Mouse (Mus musculus): ENCODE results near the gene Kiss1r. TPM values are rescaled to one million over a fixed set of nuclear protein-coding genes. Genes with fewer than 3 reads are reported as not detected.

The Kiss1r gene
- polyA plus RNA-seq, 1 experiment from 2014 or later = 0.45 TPM

Other genes with a start within 250 kb of the Kiss1r start
- gene Tpgs1, start 247.6 kb upstream of the Kiss1r start, polyA plus RNA-seq (2016; fragmentation: Nextera tagmentation; extraction: Ambion mirVana) = 41.9 and 46.0 TPM in 2 replicates
- gene Cdc34, start 234.8 kb upstream of the Kiss1r start, polyA plus RNA-seq (2016; fragmentation: Nextera tagmentation; extraction: Ambion mirVana) = 151 and 152 TPM in 2 replicates
- gene Gzmm, start 228.0 kb upstream of the Kiss1r start, polyA plus RNA-seq (2016; fragmentation: Nextera tagmentation; extraction: Ambion mirVana) = 0.78 and 0.83 TPM in 2 replicates
- 1,289 and 1,310 TPM in 2 replicates for gene Bsg, start 212.5 kb upstream of the Kiss1r start, polyA plus RNA-seq (2016; fragmentation: Nextera tagmentation; extraction: Ambion mirVana)
- not detected in 2 replicates for gene Hcn2, start 200.3 kb upstream of the Kiss1r start, polyA plus RNA-seq (2016; fragmentation: Nextera tagmentation; extraction: Ambion mirVana)
- 35.4 and 35.9 TPM in 2 replicates for gene Polrmt, start 170.4 kb upstream of the Kiss1r start, polyA plus RNA-seq (2016; fragmentation: Nextera tagmentation; extraction: Ambion mirVana)
- 0.22 and 0.38 TPM in 2 replicates for gene Fgf22, start 161.9 kb upstream of the Kiss1r start, polyA plus RNA-seq (2016; fragmentation: Nextera tagmentation; extraction: Ambion mirVana)
- 78.7 and 78.9 TPM in 2 replicates for gene Rnf126, start 150.0 kb upstream of the Kiss1r start, polyA plus RNA-seq (2016; fragmentation: Nextera tagmentation; extraction: Ambion mirVana)
- gene Fstl3, start 139.7 kb upstream of the Kiss1r start, polyA plus RNA-seq (2016; fragmentation: Nextera tagmentation; extraction: Ambion mirVana) = 21.1 and 21.9 TPM in 2 replicates
- gene Prss57, start 126.0 kb upstream of the Kiss1r start, polyA plus RNA-seq (2016; fragmentation: Nextera tagmentation; extraction: Ambion mirVana) = 0.24 TPM in 1 of 2 replicates, not detected in the other
- 72.4 and 80.8 TPM in 2 replicates for gene Palm, start 123.4 kb upstream of the Kiss1r start, polyA plus RNA-seq (2016; fragmentation: Nextera tagmentation; extraction: Ambion mirVana)
- gene Misp, start 96.0 kb upstream of the Kiss1r start, polyA plus RNA-seq (2016; fragmentation: Nextera tagmentation; extraction: Ambion mirVana) = 0.40 and 0.60 TPM in 2 replicates
- gene Ptbp1, start 62.5 kb upstream of the Kiss1r start, polyA plus RNA-seq (2016; fragmentation: Nextera tagmentation; extraction: Ambion mirVana) = 139 and 142 TPM in 2 replicates
- 1.8 and 2.0 TPM in 2 replicates for gene Prtn3, start 42.5 kb upstream of the Kiss1r start, polyA plus RNA-seq (2016; fragmentation: Nextera tagmentation; extraction: Ambion mirVana)
- 14.2 and 15.5 TPM in 2 replicates for gene Plppr3, start 42.3 kb upstream of the Kiss1r start, polyA plus RNA-seq (2016; fragmentation: Nextera tagmentation; extraction: Ambion mirVana)
- 0.47 TPM in 1 of 2 replicates, not detected in the other for gene Elane, start 30.7 kb upstream of the Kiss1r start, polyA plus RNA-seq (2016; fragmentation: Nextera tagmentation; extraction: Ambion mirVana)
- gene Cfd, start 26.1 kb upstream of the Kiss1r start, polyA plus RNA-seq (2016; fragmentation: Nextera tagmentation; extraction: Ambion mirVana) = not detected in 2 replicates
- 48.3 and 50.1 TPM in 2 replicates for gene Med16, start 8.0 kb upstream of the Kiss1r start, polyA plus RNA-seq (2016; fragmentation: Nextera tagmentation; extraction: Ambion mirVana)
- gene Gm26602, start 6.1 kb upstream of the Kiss1r start, polyA plus RNA-seq (2016; fragmentation: Nextera tagmentation; extraction: Ambion mirVana) = 16.8 and 19.3 TPM in 2 replicates
- gene R3hdm4, start 4.2 kb downstream of the Kiss1r start, polyA plus RNA-seq (2016; fragmentation: Nextera tagmentation; extraction: Ambion mirVana) = 92.8 and 97.3 TPM in 2 replicates
- gene Arid3a, start 10.1 kb downstream of the Kiss1r start, polyA plus RNA-seq (2016; fragmentation: Nextera tagmentation; extraction: Ambion mirVana) = 6.3 and 8.3 TPM in 2 replicates
- 78.8 and 89.6 TPM in 2 replicates for gene Wdr18, start 43.2 kb downstream of the Kiss1r start, polyA plus RNA-seq (2016; fragmentation: Nextera tagmentation; extraction: Ambion mirVana)
- 0.12 and 0.29 TPM in 2 replicates for gene Grin3b, start 53.7 kb downstream of the Kiss1r start, polyA plus RNA-seq (2016; fragmentation: Nextera tagmentation; extraction: Ambion mirVana)
- gene Tmem259, start 67.4 kb downstream of the Kiss1r start, polyA plus RNA-seq (2016; fragmentation: Nextera tagmentation; extraction: Ambion mirVana) = 20.8 and 20.9 TPM in 2 replicates
- gene Cnn2, start 71.6 kb downstream of the Kiss1r start, polyA plus RNA-seq (2016; fragmentation: Nextera tagmentation; extraction: Ambion mirVana) = 302 and 307 TPM in 2 replicates
- gene Abca7, start 79.5 kb downstream of the Kiss1r start, polyA plus RNA-seq (2016; fragmentation: Nextera tagmentation; extraction: Ambion mirVana) = 4.5 and 5.1 TPM in 2 replicates
- 7.5 and 8.5 TPM in 2 replicates for gene Arhgap45, start 99.7 kb downstream of the Kiss1r start, polyA plus RNA-seq (2016; fragmentation: Nextera tagmentation; extraction: Ambion mirVana)
- gene Polr2e, start 122.8 kb downstream of the Kiss1r start, polyA plus RNA-seq (2016; fragmentation: Nextera tagmentation; extraction: Ambion mirVana) = 132 and 135 TPM in 2 replicates
- gene Gpx4, start 130.2 kb downstream of the Kiss1r start, polyA plus RNA-seq (2016; fragmentation: Nextera tagmentation; extraction: Ambion mirVana) = 677 and 717 TPM in 2 replicates
- gene Sbno2, start 188.6 kb downstream of the Kiss1r start, polyA plus RNA-seq (2016; fragmentation: Nextera tagmentation; extraction: Ambion mirVana) = 13.0 and 14.6 TPM in 2 replicates
- 10.8 and 13.8 TPM in 2 replicates for gene Stk11, start 198.8 kb downstream of the Kiss1r start, polyA plus RNA-seq (2016; fragmentation: Nextera tagmentation; extraction: Ambion mirVana)
- 827 and 861 TPM in 2 replicates for gene Atp5d, start 221.7 kb downstream of the Kiss1r start, polyA plus RNA-seq (2016; fragmentation: Nextera tagmentation; extraction: Ambion mirVana)
- 1.7 and 3.6 TPM in 2 replicates for gene Cbarp, start 223.9 kb downstream of the Kiss1r start, polyA plus RNA-seq (2016; fragmentation: Nextera tagmentation; extraction: Ambion mirVana)
- 25.9 and 28.9 TPM in 2 replicates for gene Midn, start 231.3 kb downstream of the Kiss1r start, polyA plus RNA-seq (2016; fragmentation: Nextera tagmentation; extraction: Ambion mirVana)
- gene Cirbp, start 249.0 kb downstream of the Kiss1r start, polyA plus RNA-seq (2016; fragmentation: Nextera tagmentation; extraction: Ambion mirVana) = 110 and 118 TPM in 2 replicates

Data from heart, embryonic 12.5 days (tissue).